Mouse (Mus musculus) forebrain, embryonic 15.5 days (tissue): ENCODE data around the gene Usp10. TPM values are rescaled to one million over a fixed set of nuclear protein-coding genes. Genes with fewer than 3 reads are reported as not detected.

Experiments used
- ATAC-seq: fragments of 200-750 bp; cut with Nextera tagmentation; replicated peaks from 2 replicates; pipeline ENCODE4 v1.8.0; 2017; ENCODE audit warnings: mild to moderate bottlenecking, moderate TSS enrichment, moderate library complexity
- H3K27ac ChIP-seq: fragments of 300-500 bp; sonication (generic); replicated peaks from 2 replicates; pipeline ENCODE4 v1.5.1; 2015; ENCODE audit warnings: mild to moderate bottlenecking, inconsistent platforms
- H3K27me3 ChIP-seq: fragments of 300-500 bp; sonication (generic); 2 replicates; pipeline ENCODE4 v1.6.1; 2015; ENCODE audit warnings: inconsistent platforms
- H3K36me3 ChIP-seq: fragments of 300-500 bp; sonication (generic); 2 replicates; pipeline ENCODE4 v1.6.1; 2015; ENCODE audit warnings: mild to moderate bottlenecking, inconsistent platforms
- H3K4me1 ChIP-seq: fragments of 300-500 bp; sonication (generic); 2 replicates; pipeline ENCODE4 v1.6.1; 2015; ENCODE audit warnings: inconsistent platforms
- H3K4me2 ChIP-seq: fragments of 300-500 bp; sonication (generic); replicated peaks from 2 replicates; pipeline ENCODE4 v1.6.1; 2015; ENCODE audit warnings: mild to moderate bottlenecking, inconsistent platforms
- H3K4me3 ChIP-seq: fragments of 300-500 bp; sonication (generic); 2 replicates; pipeline ENCODE4 v1.5.1; 2015; ENCODE audit warnings: mild to moderate bottlenecking, inconsistent platforms
- H3K9ac ChIP-seq: fragments of 300-500 bp; sonication (generic); replicated peaks from 2 replicates; pipeline ENCODE4 v1.6.1; 2015; ENCODE audit warnings: mild to moderate bottlenecking, inconsistent platforms
- H3K9me3 ChIP-seq: fragments of 300-500 bp; sonication (generic); 2 replicates; pipeline ENCODE4 v1.6.1; 2016; ENCODE audit warnings: inconsistent platforms
- WGBS: fragments of 180-500 bp; shearing (Covaris S2); methylation state at CpG from one replicate; pipeline ENCODE4 v1.1.7; 2015; ENCODE audit warnings: mixed read lengths; 5-methylcytosine and 5-hydroxymethylcytosine counted together
- polyA plus RNA-seq: library from polyadenylated mRNA; unstranded; fragments of >200 nt; fragmentation: Nextera tagmentation; extraction: Ambion mirVana; gene quantifications from 2 replicates; pipeline ENCODE4 v1.2.1, GENCODE M21; 2015

Gene Usp10
- polyA plus RNA-seq, result 143 and 149 TPM in 2 replicates

- peak; percentile 15; the same call in 1 of the 2 replicates for ATAC-seq
Observed at GRCm38 (mm10) chr8:119909944-119910546, at the start of gene Usp10. Usp10 (plus strand) TSS chr8:119910360.

GRCm38 (mm10) chr8:119861706-119862389, 48.3 kb upstream of the Usp10 start, which contains the start of gene Klhl36:
Klhl36 (plus strand) TSS chr8:119862266.
- Histone ChIP-seq H3K4me3 (peak within 1 kb of the TSS; percentile 63), H3K9ac (peak within 1 kb of the TSS; percentile 74), H3K36me3 (no peaks in the 10 kb centered on the region), H3K27ac (no peak within 1 kb of the TSS; the same call in 1 of the 2 replicates), H3K9me3 (no peaks in the 10 kb centered on the region), H3K4me1 (peaks cover 14% of the 10 kb centered on the region), H3K4me2 (peak within 1 kb of the TSS; percentile 78), H3K27me3 (0 out of 2 replicates have a peak, but pooled peaks cover 4% of the 10 kb centered on the region)
- under 1% methylated on average over 35 of the region's 35 CpGs for WGBS
- peak; percentile 98 for ATAC-seq

More at GRCm38 (mm10) chr8:119909944-119910546, at the start of gene Usp10:
- Histone ChIP-seq H3K4me1 (peaks cover 43% of the 10 kb centered on the region), H3K4me2 (peak within 1 kb of the TSS; percentile 66), H3K9ac (peak within 1 kb of the TSS; percentile 88), H3K36me3 (no peaks in the 10 kb centered on the region), H3K27me3 (no peaks in the 10 kb centered on the region), H3K4me3 (peak within 1 kb of the TSS; percentile 73), H3K9me3 (no peaks in the 10 kb centered on the region), H3K27ac (peak within 1 kb of the TSS; percentile 94)
- WGBS, result 23% methylated on average over 13 of the region's 13 CpGs

- Histone ChIP-seq H3K4me1 (peaks cover 14% of the 10 kb centered on the region), H3K4me3 (peak overlapping the region; percentile 63), H3K4me2 (peak overlapping the region; percentile 78), H3K27ac (no peak overlapping the region; the same call in 1 of the 2 replicates), H3K27me3 (0 out of 2 replicates have a peak, but pooled peaks cover 4% of the 10 kb centered on the region), H3K9me3 (no peaks in the 10 kb centered on the region), H3K36me3 (no peaks in the 10 kb centered on the region), H3K9ac (peak overlapping the region; percentile 74)
- WGBS, result 1% methylated on average over 19 of the region's 19 CpGs
- no peak; the same call in 1 of the 2 replicates for ATAC-seq
Observed at GRCm38 (mm10) chr8:119862390-119862734, 47.8 kb upstream of the Usp10 start.

DNA sequence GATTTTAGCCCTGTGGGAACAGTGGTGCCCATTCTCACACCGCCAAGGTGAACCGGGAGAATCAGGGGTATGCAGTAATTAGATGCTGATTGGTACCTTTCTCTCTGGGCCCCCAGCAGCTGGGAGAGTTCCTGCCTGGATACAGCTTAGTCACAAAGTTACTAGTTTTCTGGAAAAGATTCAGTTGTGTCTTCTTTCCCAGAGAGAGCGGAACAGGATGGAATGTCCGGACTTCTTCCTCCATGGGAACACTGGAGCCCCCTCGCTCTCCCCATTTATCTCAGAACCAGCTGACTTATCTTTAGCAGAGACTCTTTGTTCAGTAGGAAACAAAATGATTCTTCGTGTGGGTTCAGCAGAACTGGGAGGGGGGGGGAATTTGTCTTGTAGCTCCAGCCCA, 47.4 kb upstream of the Usp10 start:
- H3K27me3 ChIP-seq, result 0 out of 2 replicates have a peak, but pooled peaks cover 4% of the 10 kb centered on the region
- 9% methylated on average over 6 of the region's 6 CpGs for WGBS
- H3K4me3 ChIP-seq, result peak overlapping the region; percentile 63
- H3K9me3 ChIP-seq, result no peaks in the 10 kb centered on the region
- ATAC-seq, result no peak
- peak overlapping the region; percentile 74 for H3K9ac ChIP-seq
- H3K27ac ChIP-seq, result no peak overlapping the region
- no peaks in the 10 kb centered on the region for H3K36me3 ChIP-seq
- H3K4me2 ChIP-seq, result peak overlapping the region; percentile 78
- H3K4me1 ChIP-seq, result peaks cover 14% of the 10 kb centered on the region

- WGBS, result 86% methylated on average over 20 of the region's 20 CpGs
- Histone ChIP-seq H3K4me2 (no peak overlapping the region), H3K9me3 (0 out of 2 replicates have a peak, but pooled peaks cover 8% of the 10 kb centered on the region), H3K4me3 (no peak overlapping the region), H3K27me3 (no peaks in the 10 kb centered on the region), H3K9ac (no peak overlapping the region), H3K36me3 (peaks cover 28% of the 10 kb centered on the region), H3K4me1 (no peaks in the 10 kb centered on the region), H3K27ac (no peak overlapping the region)
- no peak for ATAC-seq
Observed at GRCm38 (mm10) chr8:119869616-119870015, 40.5 kb upstream of the Usp10 start.

DNA sequence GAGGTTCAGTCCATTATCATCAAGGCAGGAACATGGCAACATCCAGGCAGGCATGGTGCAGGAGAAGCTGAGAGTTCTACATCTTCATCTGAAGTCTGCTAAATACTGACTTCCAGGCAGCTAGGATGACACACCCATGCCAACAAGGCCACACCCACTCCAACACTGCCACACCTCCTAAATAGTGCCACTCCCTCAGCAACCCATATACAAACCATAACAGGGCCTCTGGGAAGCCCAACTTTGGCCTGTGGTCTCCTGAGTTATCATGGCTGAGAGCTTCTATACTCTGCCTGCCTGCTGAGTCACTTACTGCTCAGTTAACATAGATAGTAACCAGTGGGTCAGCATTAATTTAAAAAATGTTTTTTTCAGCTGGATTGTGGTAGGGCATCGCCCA, 37.0 kb upstream of the Usp10 start:
- Histone ChIP-seq H3K4me1 (no peaks in the 10 kb centered on the region), H3K36me3 (peaks cover 28% of the 10 kb centered on the region), H3K27ac (no peak overlapping the region), H3K9me3 (0 out of 2 replicates have a peak, but pooled peaks cover 8% of the 10 kb centered on the region), H3K27me3 (no peaks in the 10 kb centered on the region), H3K9ac (no peak overlapping the region), H3K4me3 (no peak overlapping the region), H3K4me2 (no peak overlapping the region)
- WGBS, result 94% methylated on average over 1 of the region's 1 CpGs
- no peak for ATAC-seq

DNA sequence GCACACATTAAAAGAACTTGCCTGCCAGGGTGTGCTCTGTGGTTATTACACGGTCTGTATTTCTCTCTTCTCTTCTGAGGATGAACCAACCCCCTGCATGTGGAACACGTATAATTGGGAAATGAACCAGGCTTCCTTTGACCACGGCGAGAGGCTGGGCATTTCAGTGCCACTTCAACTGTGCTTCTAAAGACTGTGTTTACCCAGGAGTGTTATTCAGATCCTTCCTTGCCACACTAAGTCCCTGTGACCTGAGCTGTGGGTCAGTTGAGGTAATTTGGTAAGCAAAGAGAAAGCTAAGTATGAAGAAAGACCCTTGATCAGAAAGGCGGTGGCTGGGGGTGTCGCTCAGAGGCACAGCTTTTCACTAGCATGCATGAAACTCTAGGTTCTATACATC, 28.9 kb upstream of the Usp10 start:
- no peaks in the 10 kb centered on the region for H3K9me3 ChIP-seq
- 82% methylated on average over 6 of the region's 6 CpGs for WGBS
- no peak for ATAC-seq

GRCm38 (mm10) chr8:119881917-119882316, 28.2 kb upstream of the Usp10 start:
- H3K27me3 ChIP-seq, result no peaks in the 10 kb centered on the region

More for the DNA sequence above, 28.9 kb upstream of the Usp10 start:
- H3K36me3 ChIP-seq, result no peaks in the 10 kb centered on the region
- H3K9ac ChIP-seq, result no peak overlapping the region
- H3K4me2 ChIP-seq, result no peak overlapping the region
- H3K4me3 ChIP-seq, result no peak overlapping the region
- no peak overlapping the region for H3K27ac ChIP-seq
- H3K4me1 ChIP-seq, result peaks cover 7% of the 10 kb centered on the region
- no peaks in the 10 kb centered on the region for H3K27me3 ChIP-seq

GRCm38 (mm10) chr8:119883281-119883680, 26.9 kb upstream of the Usp10 start:
- Histone ChIP-seq H3K9ac (no peak overlapping the region), H3K27ac (no peak overlapping the region), H3K36me3 (no peaks in the 10 kb centered on the region), H3K4me1 (peaks cover 13% of the 10 kb centered on the region), H3K4me3 (no peak overlapping the region), H3K9me3 (no peaks in the 10 kb centered on the region), H3K27me3 (no peaks in the 10 kb centered on the region), H3K4me2 (no peak overlapping the region)
- ATAC-seq, result no peak
- whole genome bisulfite sequencing, result 93% methylated on average over 7 of the region's 7 CpGs

More at GRCm38 (mm10) chr8:119881917-119882316, 28.2 kb upstream of the Usp10 start:
- Histone ChIP-seq H3K36me3 (no peaks in the 10 kb centered on the region), H3K4me3 (no peak overlapping the region), H3K9ac (no peak overlapping the region), H3K27ac (no peak overlapping the region), H3K4me1 (peaks cover 7% of the 10 kb centered on the region), H3K9me3 (no peaks in the 10 kb centered on the region), H3K4me2 (no peak overlapping the region)
- no peak for ATAC-seq
- 77% methylated on average over 8 of the region's 8 CpGs for WGBS

DNA sequence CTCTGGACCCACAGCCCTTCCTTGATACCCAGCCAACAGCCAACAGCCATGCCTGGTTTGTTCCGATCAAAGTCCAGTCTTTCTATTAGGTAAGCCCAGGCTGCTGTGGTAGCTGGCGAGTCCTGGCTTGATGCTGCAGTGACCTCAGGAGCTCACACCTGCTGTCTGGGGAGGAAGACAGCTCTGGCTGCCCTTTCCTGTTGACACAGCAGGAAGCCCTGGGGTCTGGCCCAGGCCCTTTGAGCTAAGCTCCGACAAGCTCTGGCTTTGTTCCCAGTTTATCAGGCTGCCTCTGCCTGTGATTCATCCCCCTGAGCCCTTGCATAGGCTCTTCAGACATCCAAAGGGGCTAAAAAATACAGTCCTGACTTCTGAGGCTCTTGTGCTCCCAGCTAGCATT, 24.5 kb upstream of the Usp10 start:
- Histone ChIP-seq H3K27me3 (no peaks in the 10 kb centered on the region), H3K4me2 (no peak overlapping the region), H3K4me3 (no peak overlapping the region), H3K4me1 (peaks cover 13% of the 10 kb centered on the region), H3K27ac (no peak overlapping the region), H3K9ac (no peak overlapping the region), H3K9me3 (no peaks in the 10 kb centered on the region), H3K36me3 (no peaks in the 10 kb centered on the region)
- no peak for ATAC-seq
- WGBS, result 27% methylated on average over 3 of the region's 3 CpGs

- 82% methylated on average over 3 of the region's 3 CpGs for WGBS
- Histone ChIP-seq H3K9me3 (no peaks in the 10 kb centered on the region), H3K27me3 (no peaks in the 10 kb centered on the region), H3K4me1 (peaks cover 13% of the 10 kb centered on the region), H3K36me3 (no peaks in the 10 kb centered on the region), H3K4me3 (no peak overlapping the region), H3K4me2 (no peak overlapping the region), H3K27ac (no peak overlapping the region), H3K9ac (no peak overlapping the region)
- no peak; the same call in 1 of the 2 replicates for ATAC-seq
Observed at GRCm38 (mm10) chr8:119887130-119887529, 23.0 kb upstream of the Usp10 start.

- H3K4me2 ChIP-seq, result no peak overlapping the region
- 46% methylated on average over 4 of the region's 4 CpGs for WGBS
- H3K4me1 ChIP-seq, result peaks cover 13% of the 10 kb centered on the region
- H3K4me3 ChIP-seq, result no peak overlapping the region
- ATAC-seq, result no peak
- H3K9me3 ChIP-seq, result no peaks in the 10 kb centered on the region
- no peak overlapping the region for H3K9ac ChIP-seq
- H3K27ac ChIP-seq, result no peak overlapping the region
- H3K27me3 ChIP-seq, result no peaks in the 10 kb centered on the region
- H3K36me3 ChIP-seq, result no peaks in the 10 kb centered on the region
Observed at GRCm38 (mm10) chr8:119888012-119888411, 22.1 kb upstream of the Usp10 start.
